Mouse (Mus musculus): ENCODE results near the gene Olfr888. TPM values are rescaled to one million over a fixed set of nuclear protein-coding genes. Genes with fewer than 3 reads are reported as not detected.

Olfr888 gene
- polyA plus RNA-seq (2015; fragmentation: Nextera tagmentation; extraction: Ambion mirVana) = not detected in 2 replicates

DNA sequence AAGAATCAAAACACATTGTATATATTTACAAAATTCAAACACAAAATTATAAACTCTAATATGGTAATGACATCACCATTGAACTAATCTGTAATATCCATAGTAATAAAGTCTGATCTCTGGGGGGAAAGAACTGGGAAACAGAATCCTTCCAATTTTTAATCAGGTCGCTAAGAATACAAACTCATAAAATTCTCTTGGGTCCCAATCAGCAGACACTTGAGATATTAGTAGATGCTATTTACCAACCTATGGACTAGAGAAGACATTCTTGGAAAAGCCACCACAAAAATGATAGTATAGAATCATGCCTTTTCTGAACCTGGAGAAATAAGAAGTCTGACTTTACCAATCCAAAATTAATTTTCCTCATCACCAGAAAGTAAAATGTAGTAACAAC, at the start of gene Olfr888:
Olfr888 (plus strand) TSS at position 301 of the 400 bp plus-strand sequence.
- H3K4me3 ChIP-seq = no peak within 1 kb of the TSS
- no peaks in the 10 kb centered on the region for H3K36me3 ChIP-seq
- no peak for ATAC-seq (replicated peaks)
- H3K4me1 ChIP-seq = no peaks in the 10 kb centered on the region
- WGBS = 94% methylated on average over 1 of the region's 1 CpGs
- no peak within 1 kb of the TSS for H3K9ac ChIP-seq (replicated peaks)
- no peak within 1 kb of the TSS for H3K27ac ChIP-seq (replicated peaks)
- H3K9me3 ChIP-seq = no peaks in the 10 kb centered on the region
- H3K4me2 ChIP-seq (replicated peaks) = no peak within 1 kb of the TSS
- H3K27me3 ChIP-seq = no peaks in the 10 kb centered on the region

DNA sequence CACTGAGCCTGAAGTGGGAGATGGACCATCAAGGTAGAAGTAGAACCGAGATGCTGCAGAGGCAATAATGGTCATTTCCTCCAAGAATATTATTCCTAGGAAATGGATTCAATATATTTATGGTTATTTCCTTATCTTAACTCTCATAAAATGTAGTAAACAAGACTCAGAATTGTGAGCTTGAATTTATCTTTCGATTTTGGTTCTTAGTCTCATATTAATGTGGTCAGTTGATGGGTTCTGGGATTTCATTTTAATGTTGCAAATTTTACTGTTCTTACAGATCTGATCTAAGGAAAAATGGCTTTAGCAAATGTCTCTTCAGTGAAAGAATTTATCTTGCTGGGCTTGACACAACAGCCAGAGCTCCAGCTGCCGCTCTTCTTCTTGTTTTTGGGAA, 46.9 kb upstream of the Olfr888 start, which contains the start of gene Olfr885:
Olfr885 (plus strand) TSS at position 301 of the 400 bp plus-strand sequence.
- Histone ChIP-seq H3K4me1 (no peaks in the 10 kb centered on the region), H3K4me2 (replicated peaks) (no peak within 1 kb of the TSS), H3K9ac (replicated peaks) (no peak within 1 kb of the TSS), H3K9me3 (no peaks in the 10 kb centered on the region), H3K4me3 (no peak within 1 kb of the TSS), H3K27ac (replicated peaks) (no peak within 1 kb of the TSS), H3K27me3 (no peaks in the 10 kb centered on the region), H3K36me3 (no peaks in the 10 kb centered on the region)
- 93% methylated on average over 3 of the region's 3 CpGs for WGBS
- no peak for ATAC-seq (replicated peaks)

DNA sequence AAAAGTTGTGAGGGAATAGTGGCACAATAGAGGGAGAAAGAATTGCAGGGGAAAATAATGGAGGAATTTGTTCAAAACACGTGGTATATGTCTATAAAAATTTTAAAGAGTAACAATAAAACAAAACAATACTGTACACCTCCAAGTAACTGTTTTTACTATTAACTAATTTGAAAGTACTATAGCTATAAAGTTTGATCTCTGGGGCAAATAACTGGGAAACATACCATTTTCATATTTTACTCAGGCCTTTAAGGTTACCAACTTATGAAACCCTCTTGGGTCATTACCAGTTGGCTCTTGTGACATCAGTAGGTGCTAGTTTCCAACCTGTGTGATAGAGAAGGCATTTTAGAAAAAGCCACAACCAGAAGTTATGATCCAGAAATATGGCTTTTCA, 24.2 kb upstream of the Olfr888 start, which contains the start of gene Olfr887:
Olfr887 (plus strand) TSS at position 301 of the 400 bp plus-strand sequence.
- no peaks in the 10 kb centered on the region for H3K27me3 ChIP-seq
- H3K4me3 ChIP-seq = no peak within 1 kb of the TSS
- H3K36me3 ChIP-seq = no peaks in the 10 kb centered on the region
- ATAC-seq (replicated peaks) = no peak
- no peaks in the 10 kb centered on the region for H3K9me3 ChIP-seq
- no peaks in the 10 kb centered on the region for H3K4me1 ChIP-seq
- H3K9ac ChIP-seq (replicated peaks) = no peak within 1 kb of the TSS
- H3K27ac ChIP-seq (replicated peaks) = no peak within 1 kb of the TSS
- no peak within 1 kb of the TSS for H3K4me2 ChIP-seq (replicated peaks)
- WGBS = 81% methylated on average over 1 of the region's 1 CpGs

DNA sequence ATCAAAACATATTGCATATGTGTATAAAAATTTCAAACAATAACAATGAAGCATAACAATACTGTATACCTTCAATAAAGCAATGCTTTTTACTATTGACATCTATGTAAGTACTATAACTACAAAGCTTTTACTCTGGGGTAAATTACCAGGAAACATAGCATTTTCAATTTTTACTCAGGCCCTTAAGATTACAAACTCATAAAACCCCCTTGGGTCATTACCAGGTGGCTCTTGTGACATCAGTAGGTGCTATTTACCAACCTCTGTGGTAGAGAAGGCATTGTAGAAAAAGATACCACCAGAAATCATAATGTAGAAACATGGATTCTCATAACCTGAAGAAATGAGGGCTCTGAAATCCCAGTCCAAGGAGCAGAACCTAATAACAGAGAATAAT, 7.0 kb downstream of the Olfr888 start, which contains the start of gene Olfr889:
Olfr889 (plus strand) TSS at position 301 of the 400 bp plus-strand sequence.
- Histone ChIP-seq H3K27me3 (no peaks in the 10 kb centered on the region), H3K27ac (replicated peaks) (no peak within 1 kb of the TSS), H3K4me2 (replicated peaks) (no peak within 1 kb of the TSS), H3K9me3 (no peaks in the 10 kb centered on the region), H3K36me3 (no peaks in the 10 kb centered on the region), H3K4me3 (no peak within 1 kb of the TSS), H3K4me1 (no peaks in the 10 kb centered on the region), H3K9ac (replicated peaks) (no peak within 1 kb of the TSS)
- ATAC-seq (replicated peaks) = no peak

DNA sequence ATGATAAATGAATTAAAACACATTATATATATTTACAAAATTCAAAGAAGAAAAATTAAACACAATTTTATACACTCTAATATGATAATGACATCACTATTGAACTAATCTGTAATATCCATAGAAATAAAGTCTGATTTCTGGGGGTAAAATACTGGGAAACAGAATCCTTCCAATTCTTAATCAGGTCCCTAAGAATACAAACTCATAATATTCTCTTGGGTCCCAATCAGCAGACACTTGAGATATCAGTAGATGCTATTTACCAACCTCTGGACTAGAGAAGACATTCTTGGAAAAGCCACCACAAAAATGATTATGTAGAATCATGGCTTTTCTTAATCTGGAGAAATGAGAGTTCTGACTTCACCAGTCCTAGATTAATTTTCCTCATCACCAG, 34.3 kb downstream of the Olfr888 start, which contains the start of gene Olfr890:
Olfr890 (plus strand) TSS at position 301 of the 400 bp plus-strand sequence.
- H3K4me1 ChIP-seq = no peaks in the 10 kb centered on the region
- H3K9me3 ChIP-seq = no peaks in the 10 kb centered on the region
- no peaks in the 10 kb centered on the region for H3K27me3 ChIP-seq
- H3K9ac ChIP-seq (replicated peaks) = no peak within 1 kb of the TSS
- no peaks in the 10 kb centered on the region for H3K36me3 ChIP-seq
- no peak for ATAC-seq (replicated peaks)
- H3K27ac ChIP-seq (replicated peaks) = no peak within 1 kb of the TSS
- no peak within 1 kb of the TSS for H3K4me2 ChIP-seq (replicated peaks)
- H3K4me3 ChIP-seq = no peak within 1 kb of the TSS

Other genes with a start within 250 kb of the Olfr888 start
- gene Olfr145, start 211.4 kb upstream of the Olfr888 start, polyA plus RNA-seq (2015; fragmentation: Nextera tagmentation; extraction: Ambion mirVana) = not detected in 2 replicates
- gene Olfr878, start 190.3 kb upstream of the Olfr888 start, polyA plus RNA-seq (2015; fragmentation: Nextera tagmentation; extraction: Ambion mirVana) = not detected in 2 replicates
- not detected in 2 replicates for gene Olfr881, start 116.3 kb upstream of the Olfr888 start, polyA plus RNA-seq (2015; fragmentation: Nextera tagmentation; extraction: Ambion mirVana)
- not detected in 2 replicates for gene Olfr883, start 82.3 kb upstream of the Olfr888 start, polyA plus RNA-seq (2015; fragmentation: Nextera tagmentation; extraction: Ambion mirVana)
- gene Olfr884, start 61.6 kb upstream of the Olfr888 start, polyA plus RNA-seq (2015; fragmentation: Nextera tagmentation; extraction: Ambion mirVana) = not detected in 2 replicates
- gene Olfr885, start 46.8 kb upstream of the Olfr888 start, polyA plus RNA-seq (2015; fragmentation: Nextera tagmentation; extraction: Ambion mirVana) = not detected in 2 replicates
- gene Olfr887, start 24.1 kb upstream of the Olfr888 start, polyA plus RNA-seq (2015; fragmentation: Nextera tagmentation; extraction: Ambion mirVana) = not detected in 2 replicates
- gene Olfr889, start 7.1 kb downstream of the Olfr888 start, polyA plus RNA-seq (2015; fragmentation: Nextera tagmentation; extraction: Ambion mirVana) = 0.03 and 0.10 TPM in 2 replicates
- gene Olfr890, start 34.4 kb downstream of the Olfr888 start, polyA plus RNA-seq (2015; fragmentation: Nextera tagmentation; extraction: Ambion mirVana) = not detected in 2 replicates
- not detected in 2 replicates for gene Olfr891, start 72.7 kb downstream of the Olfr888 start, polyA plus RNA-seq (2015; fragmentation: Nextera tagmentation; extraction: Ambion mirVana)
- not detected in 2 replicates for gene Olfr893, start 100.2 kb downstream of the Olfr888 start, polyA plus RNA-seq (2015; fragmentation: Nextera tagmentation; extraction: Ambion mirVana)
- not detected in 2 replicates for gene Olfr894, start 109.9 kb downstream of the Olfr888 start, polyA plus RNA-seq (2015; fragmentation: Nextera tagmentation; extraction: Ambion mirVana)
- not detected in 2 replicates for gene Olfr143, start 144.6 kb downstream of the Olfr888 start, polyA plus RNA-seq (2015; fragmentation: Nextera tagmentation; extraction: Ambion mirVana)
- not detected in 2 replicates for gene Olfr895, start 159.7 kb downstream of the Olfr888 start, polyA plus RNA-seq (2015; fragmentation: Nextera tagmentation; extraction: Ambion mirVana)
- gene Olfr896-ps1, start 183.0 kb downstream of the Olfr888 start, polyA plus RNA-seq (2015; fragmentation: Nextera tagmentation; extraction: Ambion mirVana) = not detected in 2 replicates
- not detected in 2 replicates for gene Olfr25, start 220.9 kb downstream of the Olfr888 start, polyA plus RNA-seq (2015; fragmentation: Nextera tagmentation; extraction: Ambion mirVana)
- not detected in 2 replicates for gene Olfr898, start 240.3 kb downstream of the Olfr888 start, polyA plus RNA-seq (2015; fragmentation: Nextera tagmentation; extraction: Ambion mirVana)